Mouse (Mus musculus) c-Kit-positive CD71-positive TER-119-positive erythroid progenitor cells, embryonic 14.5 days (primary cell): Measurements from ENCODE around the gene Trip11.

ENCODE experiments used
- DNase-seq: peaks from one replicate; pipeline ENCODE4 v3.0.0-alpha.2; 2013; ENCODE audit warnings: low spot score

Trip11 gene

GRCm38 (mm10) chr12:101897113-101897512 is 16.0 kb downstream of the Trip11 start:
- DNase-seq = no peak

- DNase-seq = no peak
These were observed 19.8 kb downstream of the Trip11 start for GRCm38 (mm10) chr12:101893296-101893695.

GRCm38 (mm10) chr12:101892832-101893231 is 20.2 kb downstream of the Trip11 start:
- DNase-seq = no peak

GRCm38 (mm10) chr12:101891066-101891465 is 22.0 kb downstream of the Trip11 start:
- DNase-seq = no peak

- no peak for DNase-seq
These were observed 23.7 kb downstream of the Trip11 start for GRCm38 (mm10) chr12:101889351-101889750.

GRCm38 (mm10) chr12:101888312-101888711 is 24.8 kb downstream of the Trip11 start:
- DNase-seq = no peak

- no peak for DNase-seq
These were observed 28.1 kb downstream of the Trip11 start for GRCm38 (mm10) chr12:101884926-101885325.

- no peak for DNase-seq
These were observed 36.7 kb downstream of the Trip11 start for GRCm38 (mm10) chr12:101876374-101876773.

- DNase-seq = peak; percentile 33
These were observed 38.0 kb downstream of the Trip11 start for GRCm38 (mm10) chr12:101875107-101875506.

- DNase-seq = no peak
These were observed 50.6 kb downstream of the Trip11 start for GRCm38 (mm10) chr12:101862286-101862964.

GRCm38 (mm10) chr12:101860256-101860655 is 52.8 kb downstream of the Trip11 start:
- DNase-seq = no peak

GRCm38 (mm10) chr12:101858011-101858410 is 55.1 kb downstream of the Trip11 start:
- no peak for DNase-seq

- DNase-seq = no peak
These were observed 58.7 kb downstream of the Trip11 start for GRCm38 (mm10) chr12:101854336-101854735.

GRCm38 (mm10) chr12:101851846-101852564 is 61.1 kb downstream of the Trip11 start:
- no peak for DNase-seq

GRCm38 (mm10) chr12:101851314-101851713 is 61.8 kb downstream of the Trip11 start:
- DNase-seq = no peak

GRCm38 (mm10) chr12:101836546-101837274 is 76.4 kb downstream of the Trip11 start:
- DNase-seq = no peak

GRCm38 (mm10) chr12:101834715-101835114 is 78.4 kb downstream of the Trip11 start:
- DNase-seq = no peak

GRCm38 (mm10) chr12:101833776-101834175 is 79.3 kb downstream of the Trip11 start:
- DNase-seq = no peak

GRCm38 (mm10) chr12:101833115-101833506 is 80.0 kb downstream of the Trip11 start:
- DNase-seq = no peak

- no peak for DNase-seq
These were observed 80.6 kb downstream of the Trip11 start for GRCm38 (mm10) chr12:101832179-101833114.

- no peak for DNase-seq
These were observed 81.8 kb downstream of the Trip11 start for GRCm38 (mm10) chr12:101831221-101831620.

GRCm38 (mm10) chr12:101823161-101823560 is 89.9 kb downstream of the Trip11 start:
- no peak for DNase-seq
